Mouse (Mus musculus) liver, adult 2 months (tissue): Measurements from ENCODE around the gene Ankrd40.

Source experiments
- CTCF ChIP-seq: fragments of 200-500 bp; IDR thresholded peaks from 2 replicates; pipeline ENCODE4 v1.5.1; 2011; ENCODE audit warnings: low read depth, low read length, control low read depth
- POLR2A ChIP-seq: fragments of 200-500 bp; IDR thresholded peaks from 2 replicates; pipeline ENCODE4 v1.6.1; 2011; ENCODE audit warnings: low read length, control low read depth; ENCODE audit not compliant: insufficient read depth; ENCODE audit errors: extremely low read depth

DNA sequence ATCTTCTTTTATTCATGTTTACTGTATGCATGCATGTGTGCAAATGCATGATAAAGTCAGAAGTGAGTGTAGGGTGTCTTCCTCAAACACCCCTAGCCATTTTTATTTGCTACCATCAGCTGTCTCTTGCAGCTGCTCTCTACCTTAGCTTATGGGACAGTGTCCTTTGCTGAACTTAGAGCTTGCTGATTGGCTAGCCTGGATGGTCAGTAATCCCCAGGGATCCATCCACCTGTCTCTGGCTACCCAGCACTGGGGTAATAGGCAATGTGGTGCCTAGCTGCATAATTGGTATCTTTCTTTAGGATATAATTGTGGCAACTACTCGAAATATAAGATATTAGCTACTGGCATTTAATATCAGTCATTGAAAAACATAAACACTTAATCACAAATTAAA is 15.1 kb upstream of the Ankrd40 start:
- TF ChIP-seq CTCF (no peak), POLR2A (no peak)
